Mouse (Mus musculus) liver, adult 2 months (tissue): ENCODE results near the gene Olfr564. TPM values are rescaled to one million over a fixed set of nuclear protein-coding genes. Genes with fewer than 3 reads are reported as not detected.
A peak's percentile ranks its signal among the peaks of the same experiment; 100 is the strongest.

Experiments used
- DNase-seq: peaks from one replicate; pipeline ENCODE4 v3.0.0-alpha.2; 2011; ENCODE audit warnings: low read depth, low spot score; ENCODE audit errors: extremely low read depth
- H3K27ac ChIP-seq: fragments of 200-500 bp; replicated peaks from 2 replicates; pipeline ENCODE4 v1.5.1; 2012; ENCODE audit warnings: low read depth, mild to moderate bottlenecking, control low read depth, inconsistent platforms, low read length; ENCODE audit not compliant: insufficient read depth
- H3K27me3 ChIP-seq: fragments of 200-500 bp; 2 replicates; pipeline ENCODE4 v1.6.1; 2012; ENCODE audit warnings: mild to moderate bottlenecking, moderate library complexity, low read length, inconsistent platforms; ENCODE audit not compliant: control insufficient read depth, insufficient read depth
- H3K36me3 ChIP-seq: fragments of 200-500 bp; 2 replicates; pipeline ENCODE4 v1.6.1; 2012; ENCODE audit warnings: low read length, inconsistent platforms; ENCODE audit not compliant: control insufficient read depth, insufficient read depth
- H3K4me1 ChIP-seq: fragments of 200-500 bp; 2 replicates; pipeline ENCODE4 v1.6.1; 2011; ENCODE audit warnings: low read length; ENCODE audit not compliant: control insufficient read depth, insufficient read depth
- H3K4me3 ChIP-seq: fragments of 200-500 bp; 2 replicates; pipeline ENCODE4 v1.5.1; 2011; ENCODE audit warnings: low read depth, mild to moderate bottlenecking, control low read depth, low read length, moderate library complexity; ENCODE audit not compliant: insufficient read depth
- H3K79me2 ChIP-seq: fragments of 200-500 bp; 2 replicates; pipeline ENCODE4 v1.6.1; 2012; ENCODE audit warnings: inconsistent platforms, mild to moderate bottlenecking, low read length, moderate library complexity; ENCODE audit not compliant: control insufficient read depth, insufficient read depth
- H3K9ac ChIP-seq: fragments of 200-500 bp; 2 replicates; pipeline ENCODE4 v1.6.1; 2012; ENCODE audit warnings: low read depth, mild to moderate bottlenecking, control low read depth, inconsistent platforms, low read length
- CTCF ChIP-seq: fragments of 200-500 bp; IDR thresholded peaks from 2 replicates; pipeline ENCODE4 v1.5.1; 2011; ENCODE audit warnings: low read depth, low read length, control low read depth
- POLR2A ChIP-seq: fragments of 200-500 bp; IDR thresholded peaks from 2 replicates; pipeline ENCODE4 v1.6.1; 2011; ENCODE audit warnings: low read length, control low read depth; ENCODE audit not compliant: insufficient read depth; ENCODE audit errors: extremely low read depth
- WGBS: fragments of 180-500 bp; shearing (Covaris S2); methylation state at CpG from one replicate; pipeline ENCODE4 v1.1.7; 2018; 5-methylcytosine and 5-hydroxymethylcytosine counted together
- polyA plus RNA-seq: library from polyadenylated mRNA; depleted of rRNA; stranded (reverse); fragments of >200 nt; gene quantifications from 2 replicates; pipeline ENCODE4 v1.2.3, GENCODE M21; 2012; rRNA removed
- total RNA-seq: library from RNA; depleted of rRNA; stranded (reverse); fragments of >200 nt; gene quantifications from 2 replicates; pipeline ENCODE4 v1.2.3, GENCODE M21; 2014; rRNA removed

Olfr564 gene
- total RNA-seq (not detected in 2 replicates), polyA plus RNA-seq (not detected in 2 replicates)

- TF ChIP-seq CTCF, result no peak
- TF ChIP-seq POLR2A, result no peak
- H3K79me2 ChIP-seq, result no peaks in the 10 kb centered on the region
Measured at GRCm38 (mm10) chr7:102803180-102803579, at the start of gene Olfr564. Gene Olfr564 (plus strand): TSS chr7:102803480.

DNA sequence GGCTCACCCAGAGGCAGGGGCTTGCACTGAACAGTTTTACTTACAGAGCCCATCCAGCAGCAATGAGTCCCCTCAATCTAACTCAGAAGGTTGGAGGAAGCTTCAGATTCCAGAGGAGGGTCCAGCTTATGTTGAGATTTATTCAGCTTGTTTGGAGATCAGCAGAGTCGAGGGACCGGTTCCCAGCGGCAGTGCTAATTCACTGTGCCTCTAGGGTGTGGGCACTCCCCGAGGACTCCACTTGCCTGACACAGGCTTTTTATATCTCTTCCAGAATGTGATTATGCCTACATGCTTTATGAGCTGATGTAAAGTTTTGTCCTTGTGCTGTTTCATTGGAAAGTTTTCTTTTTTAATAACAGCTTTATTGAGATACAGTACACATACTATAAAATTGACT, 44.0 kb upstream of the Olfr564 start, which contains the start of the genes Olfr560 and Olfr78:
TSS of gene Olfr560 (minus strand) at position 101 of the 400 bp plus-strand sequence.
TSS of gene Olfr78 (minus strand) at position 206 of the 400 bp plus-strand sequence.
- Histone ChIP-seq H3K27ac (no peak within 1 kb of the TSS), H3K9ac (no peak within 1 kb of the TSS), H3K4me1 (no peaks in the 10 kb centered on the region), H3K4me3 (no peak within 1 kb of the TSS), H3K79me2 (no peaks in the 10 kb centered on the region), H3K27me3 (no peaks in the 10 kb centered on the region), H3K36me3 (no peaks in the 10 kb centered on the region)
- DNase-seq, result no peak
- WGBS, result 84% methylated on average over 4 of the region's 4 CpGs
- TF ChIP-seq CTCF (no peak), POLR2A (no peak)

More at GRCm38 (mm10) chr7:102803180-102803579, at the start of gene Olfr564:
- H3K9ac ChIP-seq, result no peak within 1 kb of the TSS
- DNase-seq, result no peak
- no peak within 1 kb of the TSS for H3K4me3 ChIP-seq
- H3K27ac ChIP-seq, result no peak within 1 kb of the TSS
- no peaks in the 10 kb centered on the region for H3K4me1 ChIP-seq
- H3K27me3 ChIP-seq, result no peaks in the 10 kb centered on the region
- H3K36me3 ChIP-seq, result no peaks in the 10 kb centered on the region

- 77% methylated on average over 2 of the region's 2 CpGs for WGBS
- no peak within 1 kb of the TSS for H3K27ac ChIP-seq
- no peaks in the 10 kb centered on the region for H3K79me2 ChIP-seq
- H3K4me3 ChIP-seq, result no peak within 1 kb of the TSS
- TF ChIP-seq POLR2A (no peak), CTCF (no peak)
- H3K36me3 ChIP-seq, result no peaks in the 10 kb centered on the region
- peak; percentile 5 for DNase-seq
- no peaks in the 10 kb centered on the region for H3K4me1 ChIP-seq
- H3K9ac ChIP-seq, result no peak within 1 kb of the TSS
- H3K27me3 ChIP-seq, result no peaks in the 10 kb centered on the region
Measured at GRCm38 (mm10) chr7:102770921-102771320, 32.4 kb upstream of the Olfr564 start, which contains the start of gene Olfr561. Gene Olfr561 (plus strand): TSS chr7:102771221.

Other genes starting within 250 kb of the Olfr564 start
- gene Trim21, start 238.0 kb upstream of the Olfr564 start, total RNA-seq, result 8.3 and 10.1 TPM in 2 replicates
- 3.0 and 3.6 TPM in 2 replicates for gene Trim21, start 238.0 kb upstream of the Olfr564 start, polyA plus RNA-seq
- gene Olfr550, start 232.0 kb upstream of the Olfr564 start, total RNA-seq, result not detected in 2 replicates
- not detected in 2 replicates for gene Olfr550, start 232.0 kb upstream of the Olfr564 start, polyA plus RNA-seq
- not detected in 2 replicates for gene Olfr551, start 211.6 kb upstream of the Olfr564 start, total RNA-seq
- gene Olfr551, start 211.6 kb upstream of the Olfr564 start, polyA plus RNA-seq, result not detected in 2 replicates
- not detected in 2 replicates for gene Olfr552, start 205.7 kb upstream of the Olfr564 start, total RNA-seq
- gene Olfr552, start 205.7 kb upstream of the Olfr564 start, polyA plus RNA-seq, result not detected in 2 replicates
- gene Olfr553, start 185.3 kb upstream of the Olfr564 start, total RNA-seq, result not detected in 2 replicates
- gene Olfr553, start 185.3 kb upstream of the Olfr564 start, polyA plus RNA-seq, result not detected in 2 replicates
- gene Olfr554, start 165.0 kb upstream of the Olfr564 start, total RNA-seq, result not detected in 2 replicates
- gene Olfr554, start 165.0 kb upstream of the Olfr564 start, polyA plus RNA-seq, result not detected in 2 replicates
- gene Olfr555, start 144.7 kb upstream of the Olfr564 start, total RNA-seq, result not detected in 2 replicates
- gene Olfr555, start 144.7 kb upstream of the Olfr564 start, polyA plus RNA-seq, result not detected in 2 replicates
- gene Olfr556, start 138.6 kb upstream of the Olfr564 start, total RNA-seq, result not detected in 2 replicates
- not detected in 2 replicates for gene Olfr556, start 138.6 kb upstream of the Olfr564 start, polyA plus RNA-seq
- gene Trim68, start 116.2 kb upstream of the Olfr564 start, total RNA-seq, result 2.3 and 3.0 TPM in 2 replicates
- gene Trim68, start 116.2 kb upstream of the Olfr564 start, polyA plus RNA-seq, result 2.7 and 4.7 TPM in 2 replicates
- not detected in 2 replicates for gene Olfr557, start 107.6 kb upstream of the Olfr564 start, total RNA-seq
- not detected in 2 replicates for gene Olfr557, start 107.6 kb upstream of the Olfr564 start, polyA plus RNA-seq
- gene Olfr558, start 101.3 kb upstream of the Olfr564 start, total RNA-seq, result 0.07 TPM in 1 of 2 replicates, not detected in the other
- 0.02 TPM in 2 replicates for gene Olfr558, start 101.3 kb upstream of the Olfr564 start, polyA plus RNA-seq
- not detected in 2 replicates for gene Olfr33, start 84.4 kb upstream of the Olfr564 start, total RNA-seq
- gene Olfr33, start 84.4 kb upstream of the Olfr564 start, polyA plus RNA-seq, result not detected in 2 replicates
- not detected in 2 replicates for gene Olfr559, start 76.0 kb upstream of the Olfr564 start, total RNA-seq
- gene Olfr559, start 76.0 kb upstream of the Olfr564 start, polyA plus RNA-seq, result not detected in 2 replicates
- gene Olfr560, start 44.1 kb upstream of the Olfr564 start, total RNA-seq, result not detected in 2 replicates
- gene Olfr560, start 44.1 kb upstream of the Olfr564 start, polyA plus RNA-seq, result not detected in 2 replicates
- 0.09 TPM in 1 of 2 replicates, not detected in the other for gene Olfr78, start 44.0 kb upstream of the Olfr564 start, total RNA-seq
- gene Olfr78, start 44.0 kb upstream of the Olfr564 start, polyA plus RNA-seq, result not detected in 2 replicates
- gene Olfr561, start 32.3 kb upstream of the Olfr564 start, total RNA-seq, result not detected in 2 replicates
- gene Olfr561, start 32.3 kb upstream of the Olfr564 start, polyA plus RNA-seq, result not detected in 2 replicates
- gene Olfr566, start 55.3 kb downstream of the Olfr564 start, total RNA-seq, result not detected in 2 replicates
- gene Olfr566, start 55.3 kb downstream of the Olfr564 start, polyA plus RNA-seq, result not detected in 2 replicates
- gene Olfr568, start 73.6 kb downstream of the Olfr564 start, total RNA-seq, result not detected in 2 replicates
- gene Olfr568, start 73.6 kb downstream of the Olfr564 start, polyA plus RNA-seq, result not detected in 2 replicates
- not detected in 2 replicates for gene Olfr569, start 87.4 kb downstream of the Olfr564 start, total RNA-seq
- not detected in 2 replicates for gene Olfr569, start 87.4 kb downstream of the Olfr564 start, polyA plus RNA-seq
- gene Olfr570, start 91.1 kb downstream of the Olfr564 start, total RNA-seq, result not detected in 2 replicates
- not detected in 2 replicates for gene Olfr570, start 91.1 kb downstream of the Olfr564 start, polyA plus RNA-seq
- not detected in 2 replicates for gene Olfr571, start 114.1 kb downstream of the Olfr564 start, total RNA-seq
- not detected in 2 replicates for gene Olfr571, start 114.1 kb downstream of the Olfr564 start, polyA plus RNA-seq
- not detected in 2 replicates for gene Olfr572, start 120.9 kb downstream of the Olfr564 start, total RNA-seq
- not detected in 2 replicates for gene Olfr572, start 120.9 kb downstream of the Olfr564 start, polyA plus RNA-seq
- gene Olfr573-ps1, start 139.1 kb downstream of the Olfr564 start, total RNA-seq, result not detected in 2 replicates
- gene Olfr573-ps1, start 139.1 kb downstream of the Olfr564 start, polyA plus RNA-seq, result not detected in 2 replicates
- gene Olfr574, start 145.0 kb downstream of the Olfr564 start, total RNA-seq, result not detected in 2 replicates
- gene Olfr574, start 145.0 kb downstream of the Olfr564 start, polyA plus RNA-seq, result not detected in 2 replicates
- gene Olfr575, start 155.3 kb downstream of the Olfr564 start, total RNA-seq, result not detected in 2 replicates
- not detected in 2 replicates for gene Olfr575, start 155.3 kb downstream of the Olfr564 start, polyA plus RNA-seq
- not detected in 2 replicates for gene Olfr576, start 159.2 kb downstream of the Olfr564 start, total RNA-seq
- not detected in 2 replicates for gene Olfr576, start 159.2 kb downstream of the Olfr564 start, polyA plus RNA-seq
- gene Olfr577, start 172.5 kb downstream of the Olfr564 start, total RNA-seq, result not detected in 2 replicates
- not detected in 2 replicates for gene Olfr577, start 172.5 kb downstream of the Olfr564 start, polyA plus RNA-seq
- gene Olfr578, start 185.8 kb downstream of the Olfr564 start, total RNA-seq, result not detected in 2 replicates
- gene Olfr578, start 185.8 kb downstream of the Olfr564 start, polyA plus RNA-seq, result not detected in 2 replicates
- not detected in 2 replicates for gene Olfr582, start 234.5 kb downstream of the Olfr564 start, total RNA-seq
- gene Olfr582, start 234.5 kb downstream of the Olfr564 start, polyA plus RNA-seq, result not detected in 2 replicates
- not detected in 2 replicates for gene Olfr583, start 247.8 kb downstream of the Olfr564 start, total RNA-seq
- not detected in 2 replicates for gene Olfr583, start 247.8 kb downstream of the Olfr564 start, polyA plus RNA-seq